Mouse (Mus musculus) ES-Bruce4 (cell line): ENCODE measurements around the gene Hspd1.

Source experiments
- EP300 ChIP-seq: IDR thresholded peaks from 2 replicates; pipeline ENCODE4 v1.6.1; 2011; ENCODE audit warnings: low read depth, low read length; ENCODE audit not compliant: insufficient read depth
- POLR2A ChIP-seq: IDR thresholded peaks from one replicate; pipeline ENCODE4 v1.8.1; 2011; ENCODE audit warnings: low read length; ENCODE audit not compliant: insufficient read depth

- TF ChIP-seq POLR2A (no peak), EP300 (no peak)
Observed at GRCm38 (mm10) chr1:55079677-55080076, 8.4 kb downstream of the Hspd1 start.
